Mouse (Mus musculus): ENCODE measurements at regions not wholly inside any gene's neighbourhood (a gene's known extent, or its start where the extent isn't known, plus 50 kb on each side); places are given as distances from the start of the nearest gene placed in this dataset.
A peak's percentile ranks its signal among the peaks of the same experiment; 100 is the strongest.

GRCm38 (mm10) chr17:62083281-62083680 is 797.8 kb downstream of the Efna5 start:
- DNase-seq (ENCODE audit: low read depth, low spot score): no peak

GRCm38 (mm10) chr17:62077604-62078003 is 803.5 kb downstream of the Efna5 start:
- DNase-seq (ENCODE audit: low read depth, low spot score): no peak

GRCm38 (mm10) chr17:62064939-62065338 is 816.2 kb downstream of the Efna5 start:
- peak; percentile 28 for DNase-seq (ENCODE audit: low read depth, low spot score)

- DNase-seq (ENCODE audit: low read depth, low spot score): no peak
Observed at GRCm38 (mm10) chr17:62058016-62058415, 823.1 kb downstream of the Efna5 start.

GRCm38 (mm10) chr17:62054801-62055200 is 826.3 kb downstream of the Efna5 start:
- DNase-seq (ENCODE audit: low read depth, low spot score): peak; percentile 85

GRCm38 (mm10) chr17:62048989-62049388 is 832.1 kb downstream of the Efna5 start:
- DNase-seq (ENCODE audit: low read depth, low spot score): peak; percentile 22

GRCm38 (mm10) chr17:62030614-62031013 is 850.5 kb downstream of the Efna5 start:
- no peak for DNase-seq (ENCODE audit: low read depth, low spot score)
